Mouse (Mus musculus) C2C12 (cell line): Measurements from ENCODE around the gene Kcnq5.

Experiments
- CTCF ChIP-seq: IDR thresholded peaks from one replicate; pipeline ENCODE4 v1.5.1; 2011; ENCODE audit not compliant: control insufficient read depth, insufficient read depth, insufficient read length
- FOSL1 ChIP-seq: IDR thresholded peaks from one replicate; pipeline ENCODE4 v1.8.0; 2011; ENCODE audit warnings: mild to moderate bottlenecking, low read length; ENCODE audit not compliant: poor library complexity, insufficient read depth, severe bottlenecking

DNA sequence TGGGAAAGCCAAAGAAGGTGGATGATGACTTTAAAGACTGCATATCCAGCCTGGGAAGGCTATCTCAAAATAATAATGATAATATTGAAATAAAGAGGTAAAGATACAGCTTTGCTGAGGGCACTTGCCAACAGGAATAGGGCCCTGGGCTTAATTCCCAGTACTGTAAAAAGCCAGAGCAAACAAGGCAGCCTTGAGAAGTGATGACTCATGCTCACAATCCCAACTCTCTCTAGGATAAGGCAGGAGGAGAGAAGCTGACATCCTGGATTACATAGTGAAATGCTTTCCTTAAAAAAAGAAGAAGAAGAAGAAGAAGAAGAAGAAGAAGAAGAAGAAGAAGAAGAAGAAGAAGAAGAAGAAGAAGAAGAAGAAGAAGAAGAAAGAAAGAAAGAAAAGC is 359.2 kb downstream of the Kcnq5 start:
- TF ChIP-seq CTCF (no peak), FOSL1 (no peak)
